Mouse (Mus musculus): ENCODE results near the gene Foxp1. TPM values are rescaled to one million over a fixed set of nuclear protein-coding genes. Genes with fewer than 3 reads are reported as not detected.
A peak's percentile ranks its signal among the peaks of the same experiment; 100 is the strongest.

Foxp1 gene
- polyA plus RNA-seq, 1 experiment from 2014 or later: 77.4 TPM

DNA sequence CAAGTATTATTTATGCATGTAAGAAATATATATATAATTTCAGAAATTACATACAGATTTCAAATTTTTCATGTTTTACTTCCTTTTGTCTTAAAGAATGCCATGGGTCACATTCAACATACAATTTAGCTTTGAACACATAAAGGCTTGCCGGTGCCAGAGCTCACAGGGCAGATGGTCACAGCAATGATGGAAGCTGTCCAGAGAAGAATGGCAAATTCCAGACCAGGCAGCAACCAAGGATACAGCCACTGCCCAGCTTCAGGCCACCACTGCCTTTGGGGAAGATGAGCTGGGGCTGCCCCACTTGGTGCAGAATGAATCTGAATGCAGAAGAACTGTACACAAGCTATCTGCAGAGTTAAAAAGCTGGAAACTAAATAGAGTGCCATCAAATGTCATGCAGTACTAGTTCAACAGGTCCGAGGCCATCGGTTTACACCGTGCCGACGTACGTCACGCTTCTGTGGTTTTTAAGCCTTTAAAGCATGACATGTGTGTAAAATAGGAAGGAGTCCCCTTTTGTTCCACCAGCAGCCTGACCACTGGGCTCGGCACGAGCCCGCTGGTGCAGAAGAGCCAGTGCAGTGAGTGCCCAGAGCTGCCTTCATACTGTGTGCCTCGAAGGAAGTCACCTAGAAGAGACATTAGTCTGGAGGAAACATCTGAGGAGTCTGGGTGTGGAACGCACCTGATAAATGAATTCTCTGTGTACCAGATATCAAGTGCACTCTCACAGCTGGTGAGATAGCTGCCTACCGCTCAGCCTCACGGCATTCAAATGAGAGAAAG is 239.5 kb downstream of the Foxp1 start:
- Histone ChIP-seq H3K36me3 (no peaks in the 10 kb centered on the region), H3K27ac (no peak overlapping the region), H3K4me3 (replicated peaks) (no peak overlapping the region), H3K9me3 (no peaks in the 10 kb centered on the region), H3K4me1 (replicated peaks) (no peaks in the 10 kb centered on the region), H3K9ac (replicated peaks) (no peak overlapping the region), H3K27me3 (no peaks in the 10 kb centered on the region), H3K4me2 (no peak overlapping the region)
- no peak for ATAC-seq (ENCODE audit: insufficient number of reproducible peaks, insufficient read depth, low FRiP score, low TSS enrichment, low read depth)
- 92% methylated on average over 15 of the region's 15 CpGs for WGBS

- WGBS: 91% methylated on average over 9 of the region's 9 CpGs
- Histone ChIP-seq H3K27me3 (no peaks in the 10 kb centered on the region), H3K9ac (replicated peaks) (no peak overlapping the region), H3K4me3 (replicated peaks) (no peak overlapping the region), H3K36me3 (no peaks in the 10 kb centered on the region), H3K4me2 (no peak overlapping the region), H3K27ac (no peak overlapping the region), H3K4me1 (replicated peaks) (peaks cover 7% of the 10 kb centered on the region), H3K9me3 (no peaks in the 10 kb centered on the region)
- no peak for ATAC-seq (ENCODE audit: insufficient number of reproducible peaks, insufficient read depth, low FRiP score, low TSS enrichment, low read depth)
Observed at GRCm38 (mm10) chr6:99281433-99281832, 241.1 kb downstream of the Foxp1 start.

DNA sequence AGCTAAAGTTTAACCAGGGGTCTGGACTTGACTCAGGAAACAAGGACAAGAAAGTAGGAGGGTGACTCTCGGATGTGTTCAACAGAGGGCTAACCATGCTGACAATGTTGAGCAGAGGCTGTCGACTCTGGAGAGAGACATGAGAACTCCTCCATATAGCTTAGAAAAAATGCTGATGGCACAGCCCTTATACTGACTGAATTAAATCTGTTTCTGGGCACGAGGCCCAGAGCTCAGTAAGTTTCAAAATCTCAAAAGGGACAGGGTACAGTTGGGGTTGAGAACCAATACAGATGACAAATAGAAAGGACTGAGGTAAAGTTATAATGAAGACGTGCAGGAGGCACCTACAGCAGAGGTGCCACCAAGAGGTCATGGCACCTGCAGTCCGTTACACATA is 241.9 kb downstream of the Foxp1 start:
- Histone ChIP-seq H3K4me2 (no peak overlapping the region), H3K9me3 (no peaks in the 10 kb centered on the region), H3K27me3 (no peaks in the 10 kb centered on the region), H3K4me3 (replicated peaks) (no peak overlapping the region), H3K36me3 (no peaks in the 10 kb centered on the region), H3K9ac (replicated peaks) (no peak overlapping the region), H3K27ac (no peak overlapping the region), H3K4me1 (replicated peaks) (peaks cover 15% of the 10 kb centered on the region)
- no peak for ATAC-seq (ENCODE audit: insufficient number of reproducible peaks, insufficient read depth, low FRiP score, low TSS enrichment, low read depth)
- WGBS: 85% methylated on average over 5 of the region's 5 CpGs

DNA sequence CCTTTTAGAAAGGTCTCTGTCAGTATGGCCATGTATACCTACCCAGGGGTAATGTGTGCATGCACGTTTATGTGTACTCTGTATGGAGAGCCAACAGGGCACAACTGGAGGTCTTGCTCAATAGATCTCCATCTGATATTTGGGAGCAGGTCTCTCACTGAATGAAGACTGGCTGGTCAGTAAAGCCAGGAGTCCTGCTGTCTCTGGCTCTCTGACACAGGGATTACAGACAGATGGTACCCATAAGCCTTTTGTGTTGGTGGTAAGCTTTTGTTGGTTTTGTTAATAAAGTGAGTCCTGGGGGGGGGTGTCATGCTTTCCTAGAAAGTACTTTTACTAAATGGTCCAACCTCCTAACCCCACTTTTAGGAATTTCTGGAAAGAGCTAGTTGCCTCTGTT is 245.3 kb downstream of the Foxp1 start:
- H3K27me3 ChIP-seq: no peaks in the 10 kb centered on the region
- no peak overlapping the region for H3K9ac ChIP-seq (replicated peaks)
- no peaks in the 10 kb centered on the region for H3K9me3 ChIP-seq
- H3K4me1 ChIP-seq (replicated peaks): peaks cover 42% of the 10 kb centered on the region
- H3K27ac ChIP-seq: no peak overlapping the region
- H3K36me3 ChIP-seq: no peaks in the 10 kb centered on the region
- no peak overlapping the region for H3K4me3 ChIP-seq (replicated peaks)
- ATAC-seq (ENCODE audit: insufficient number of reproducible peaks, insufficient read depth, low FRiP score, low TSS enrichment, low read depth): no peak
- H3K4me2 ChIP-seq: no peak overlapping the region
- WGBS: 83% methylated on average over 1 of the region's 1 CpGs

GRCm38 (mm10) chr6:99276297-99276653 is 246.2 kb downstream of the Foxp1 start:
- H3K36me3 ChIP-seq: no peaks in the 10 kb centered on the region
- peak overlapping the region; percentile 17; the same call in 1 of the 2 replicates for H3K4me2 ChIP-seq
- ATAC-seq (ENCODE audit: insufficient number of reproducible peaks, insufficient read depth, low FRiP score, low TSS enrichment, low read depth): no peak
- H3K27ac ChIP-seq: 0 out of 2 replicates have a peak overlapping the region, but pooled peaks have one; percentile 25
- no peak overlapping the region for H3K9ac ChIP-seq (replicated peaks)
- no peaks in the 10 kb centered on the region for H3K9me3 ChIP-seq
- H3K4me1 ChIP-seq (replicated peaks): peaks cover 52% of the 10 kb centered on the region
- no peaks in the 10 kb centered on the region for H3K27me3 ChIP-seq
- no peak overlapping the region for H3K4me3 ChIP-seq (replicated peaks)
- WGBS: 32% methylated on average over 7 of the region's 7 CpGs

DNA sequence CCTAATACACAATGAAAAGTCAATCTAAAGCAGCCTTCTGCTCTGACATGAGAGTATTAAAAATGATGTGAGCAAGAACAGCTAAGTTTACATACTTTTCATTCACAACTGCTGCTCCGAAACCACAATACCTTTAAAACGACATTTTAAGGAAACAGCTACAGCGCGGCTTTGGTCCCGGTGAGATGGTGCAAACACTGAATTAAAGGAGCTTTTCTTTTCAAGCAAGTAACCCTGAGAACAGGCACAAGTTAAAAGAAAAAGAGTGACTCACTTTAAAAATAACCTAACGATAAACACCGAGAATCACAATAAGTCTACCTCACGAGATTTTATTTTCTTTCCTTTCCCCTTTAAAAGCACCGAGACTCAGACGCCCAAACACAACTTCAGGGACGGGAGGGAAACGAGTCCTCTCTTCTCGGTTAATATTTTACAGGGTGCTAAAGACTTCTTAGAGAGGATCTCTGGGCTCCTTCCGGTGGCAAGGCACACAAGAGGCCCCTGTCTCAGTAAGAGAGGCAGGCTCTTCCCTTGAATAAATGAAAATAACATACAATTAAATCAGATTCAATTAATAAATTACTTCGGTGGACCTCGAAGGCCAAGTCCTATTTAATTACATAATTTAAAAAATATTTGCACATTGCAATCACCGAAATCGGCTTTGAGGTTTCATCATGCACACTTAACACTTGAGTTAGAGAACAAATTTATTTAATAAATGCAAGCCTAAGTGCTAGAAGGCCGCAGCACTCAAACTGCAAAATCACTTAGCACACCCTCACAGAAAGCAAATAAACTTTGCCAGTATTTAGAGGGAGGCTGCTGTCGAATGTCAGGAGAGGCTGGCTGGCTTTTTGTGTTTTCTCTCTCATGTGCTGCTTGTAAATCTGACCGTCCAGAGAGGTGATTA is 246.9 kb downstream of the Foxp1 start:
- WGBS: 33% methylated on average over 21 of the region's 21 CpGs
- Histone ChIP-seq H3K27ac (peak overlapping the region; percentile 25; the same call in 1 of the 2 replicates), H3K9me3 (no peaks in the 10 kb centered on the region), H3K27me3 (no peaks in the 10 kb centered on the region), H3K4me1 (replicated peaks) (peaks cover 58% of the 10 kb centered on the region), H3K4me3 (replicated peaks) (no peak overlapping the region), H3K36me3 (no peaks in the 10 kb centered on the region), H3K9ac (replicated peaks) (no peak overlapping the region), H3K4me2 (peak overlapping the region; percentile 17; the same call in 1 of the 2 replicates)
- no peak for ATAC-seq (ENCODE audit: insufficient number of reproducible peaks, insufficient read depth, low FRiP score, low TSS enrichment, low read depth)

DNA sequence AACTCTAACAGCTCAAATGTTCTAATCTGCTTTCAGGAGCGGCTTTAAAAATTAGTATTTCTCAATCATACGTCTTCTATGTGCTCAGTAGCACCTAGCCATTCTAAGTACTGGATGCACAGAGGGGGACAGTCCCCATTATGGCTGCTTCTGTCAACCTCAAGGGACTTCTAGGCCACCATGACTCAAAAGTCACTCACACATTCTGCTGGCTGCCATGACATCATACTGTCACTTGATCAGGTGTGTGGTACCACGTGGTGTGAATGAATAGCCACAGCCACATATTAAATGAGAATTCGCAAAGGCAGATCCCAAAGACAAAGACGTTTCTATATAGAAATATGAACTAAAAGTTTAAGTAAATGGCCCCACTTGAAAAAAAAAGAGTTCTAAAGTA is 247.9 kb downstream of the Foxp1 start:
- Histone ChIP-seq H3K9ac (replicated peaks) (no peak overlapping the region), H3K36me3 (no peaks in the 10 kb centered on the region), H3K27ac (no peak overlapping the region), H3K4me1 (replicated peaks) (peaks cover 67% of the 10 kb centered on the region), H3K27me3 (no peaks in the 10 kb centered on the region), H3K9me3 (no peaks in the 10 kb centered on the region), H3K4me3 (replicated peaks) (no peak overlapping the region), H3K4me2 (no peak overlapping the region)
- ATAC-seq (ENCODE audit: insufficient number of reproducible peaks, insufficient read depth, low FRiP score, low TSS enrichment, low read depth): no peak
- WGBS: 75% methylated on average over 5 of the region's 5 CpGs

- Histone ChIP-seq H3K27me3 (no peaks in the 10 kb centered on the region), H3K9me3 (no peaks in the 10 kb centered on the region), H3K4me1 (replicated peaks) (peaks cover 70% of the 10 kb centered on the region), H3K4me2 (no peak overlapping the region), H3K27ac (no peak overlapping the region), H3K9ac (replicated peaks) (no peak overlapping the region), H3K36me3 (no peaks in the 10 kb centered on the region), H3K4me3 (replicated peaks) (no peak overlapping the region)
- ATAC-seq (ENCODE audit: insufficient number of reproducible peaks, insufficient read depth, low FRiP score, low TSS enrichment, low read depth): no peak
- 75% methylated on average over 6 of the region's 6 CpGs for WGBS
Observed at GRCm38 (mm10) chr6:99274222-99274621, 248.3 kb downstream of the Foxp1 start.

DNA sequence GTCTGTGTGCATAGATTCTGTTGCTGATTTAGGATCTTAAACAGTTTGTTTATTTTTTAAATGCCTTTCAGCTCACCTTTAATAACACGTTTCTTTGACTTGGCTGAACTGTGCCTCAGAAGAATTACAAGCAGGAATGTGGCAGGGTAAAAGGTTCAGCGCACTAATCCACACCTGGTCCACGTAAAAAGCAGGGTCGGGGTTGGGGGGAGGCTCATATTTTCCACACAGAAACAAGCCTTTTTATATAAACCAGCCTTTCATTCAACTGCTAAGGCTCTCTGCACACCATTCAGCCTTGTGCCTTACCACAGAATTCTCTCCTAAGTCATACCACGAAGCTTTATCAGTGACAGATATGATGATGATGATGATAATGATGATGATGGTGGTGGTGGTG is 249.3 kb downstream of the Foxp1 start:
- no peak; the same call in 1 of the 2 replicates for ATAC-seq (ENCODE audit: insufficient number of reproducible peaks, insufficient read depth, low FRiP score, low TSS enrichment, low read depth)
- Histone ChIP-seq H3K4me1 (replicated peaks) (peaks cover 75% of the 10 kb centered on the region), H3K27ac (peak overlapping the region; percentile 53; the same call in 1 of the 2 replicates), H3K4me2 (no peak overlapping the region), H3K36me3 (no peaks in the 10 kb centered on the region), H3K9me3 (no peaks in the 10 kb centered on the region), H3K4me3 (replicated peaks) (no peak overlapping the region), H3K27me3 (no peaks in the 10 kb centered on the region), H3K9ac (replicated peaks) (no peak overlapping the region)
- 17% methylated on average over 5 of the region's 5 CpGs for WGBS

DNA sequence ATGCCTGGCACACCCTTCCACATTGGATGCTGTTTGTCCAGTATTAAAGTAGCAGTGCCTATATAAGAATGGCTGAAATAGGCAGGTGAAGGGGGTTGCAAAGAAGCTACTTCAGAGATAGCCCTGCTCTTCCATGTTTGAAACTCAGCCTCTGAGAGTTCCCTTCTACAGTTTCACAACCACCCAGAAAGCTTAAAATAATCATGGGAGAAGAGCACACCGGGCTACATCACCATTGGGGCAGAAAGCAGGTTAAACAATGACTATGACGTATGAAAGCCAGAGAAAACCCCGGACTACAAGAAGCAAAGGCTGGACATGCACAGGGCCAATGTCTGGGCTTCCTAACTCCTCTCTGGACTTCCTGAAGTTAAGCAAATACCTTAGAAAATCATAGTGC is 250.3 kb downstream of the Foxp1 start:
- H3K4me1 ChIP-seq (replicated peaks): peaks cover 73% of the 10 kb centered on the region
- no peaks in the 10 kb centered on the region for H3K9me3 ChIP-seq
- no peak overlapping the region for H3K27ac ChIP-seq
- H3K4me3 ChIP-seq (replicated peaks): no peak overlapping the region
- WGBS: 87% methylated on average over 3 of the region's 3 CpGs
- no peaks in the 10 kb centered on the region for H3K27me3 ChIP-seq
- H3K4me2 ChIP-seq: no peak overlapping the region
- H3K36me3 ChIP-seq: no peaks in the 10 kb centered on the region
- H3K9ac ChIP-seq (replicated peaks): no peak overlapping the region
- ATAC-seq (ENCODE audit: insufficient number of reproducible peaks, insufficient read depth, low FRiP score, low TSS enrichment, low read depth): no peak

GRCm38 (mm10) chr6:99271741-99272140 is 250.8 kb downstream of the Foxp1 start:
- H3K36me3 ChIP-seq: no peaks in the 10 kb centered on the region
- no peaks in the 10 kb centered on the region for H3K27me3 ChIP-seq
- no peak overlapping the region for H3K9ac ChIP-seq (replicated peaks)
- H3K4me2 ChIP-seq: no peak overlapping the region
- peaks cover 71% of the 10 kb centered on the region for H3K4me1 ChIP-seq (replicated peaks)
- 67% methylated on average over 7 of the region's 7 CpGs for WGBS
- no peak for ATAC-seq (ENCODE audit: insufficient number of reproducible peaks, insufficient read depth, low FRiP score, low TSS enrichment, low read depth)
- 0 out of 2 replicates have a peak overlapping the region, but pooled peaks have one; percentile 12 for H3K27ac ChIP-seq
- no peak overlapping the region for H3K4me3 ChIP-seq (replicated peaks)
- no peaks in the 10 kb centered on the region for H3K9me3 ChIP-seq

Data from limb, embryonic 12.5 days (tissue).